Mouse (Mus musculus): Measurements from ENCODE around the gene Kcnk16.
A peak's percentile ranks its signal among the peaks of the same experiment; 100 is the strongest.
"Not testable (repeated sequence)": the region's sequence is repeated elsewhere in the genome, so short reads cannot be mapped to it uniquely, and the experiment has no call there.

The Kcnk16 gene

DNA sequence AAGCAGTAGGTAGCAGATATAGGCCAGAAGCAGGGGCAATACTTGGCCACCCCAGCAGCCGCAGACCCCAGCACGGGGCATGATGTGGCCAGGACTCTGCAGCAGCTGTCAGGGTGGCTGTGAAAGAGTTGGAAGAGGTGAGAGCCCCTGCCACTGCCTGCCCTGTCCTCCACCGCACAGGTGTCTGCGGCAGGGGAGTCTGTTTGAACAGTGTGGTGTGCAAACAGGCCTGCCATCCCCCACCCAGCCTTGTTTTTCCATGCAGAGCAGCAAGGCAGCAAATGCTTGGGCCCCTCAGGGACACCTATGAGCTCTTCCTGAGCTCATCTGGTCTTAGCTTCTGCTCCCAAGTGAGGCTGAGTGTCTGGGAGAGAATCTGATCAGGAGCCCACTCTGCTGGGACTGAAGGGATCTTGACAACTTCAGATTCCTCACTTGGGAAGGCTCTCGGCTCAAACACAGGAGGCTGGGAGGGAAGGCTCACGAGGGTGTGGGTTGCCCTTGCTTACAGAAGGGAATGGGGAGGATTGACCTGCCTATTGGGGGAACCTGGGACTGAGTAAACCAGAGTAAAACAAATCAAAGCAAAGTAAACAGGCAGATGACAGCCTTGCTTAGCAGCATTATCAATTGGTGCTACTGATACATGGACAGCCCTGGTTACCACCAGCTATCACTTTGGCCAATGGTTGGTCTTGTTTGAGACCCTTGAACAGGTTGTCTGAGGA is at the start of gene Kcnk16:
Kcnk16 (minus strand) TSS at position 118 of the 728 bp plus-strand sequence.
- no peak for DNase-seq (ENCODE audit: low read depth)

DNA sequence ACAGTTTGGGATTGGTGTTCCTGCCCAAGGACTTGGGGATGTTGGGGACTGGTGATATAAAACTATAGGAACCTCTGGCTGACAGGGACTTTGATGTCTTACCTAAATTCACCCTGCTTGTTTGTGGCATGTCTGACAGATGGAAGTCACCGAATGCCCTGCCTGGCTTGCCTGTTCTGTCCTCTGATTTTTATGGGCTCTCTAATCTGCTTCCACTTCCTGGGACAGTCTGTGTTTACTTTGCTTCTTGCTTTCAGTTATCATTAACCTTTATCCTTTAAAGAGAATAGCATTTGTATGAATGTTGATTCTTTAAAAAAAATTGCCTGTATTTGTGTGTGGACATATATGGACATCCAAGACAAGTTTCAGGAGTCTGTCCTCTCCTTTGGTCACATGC is 46.1 kb upstream of the Kcnk16 start:
- no peak for DNase-seq (ENCODE audit: low read depth)

- DNase-seq (ENCODE audit: low read depth): not testable (repeated sequence)
Observed at GRCm38 (mm10) chr14:20305085-20305484, 36.1 kb upstream of the Kcnk16 start.

GRCm38 (mm10) chr14:20298131-20298530 is 29.1 kb upstream of the Kcnk16 start:
- no peak for DNase-seq (ENCODE audit: low read depth)

GRCm38 (mm10) chr14:20297616-20298015 is 28.6 kb upstream of the Kcnk16 start:
- no peak for DNase-seq (ENCODE audit: low read depth)

GRCm38 (mm10) chr14:20294947-20295346 is 25.9 kb upstream of the Kcnk16 start:
- no peak for DNase-seq (ENCODE audit: low read depth)

- DNase-seq (ENCODE audit: low read depth): peak; percentile 88
Observed at GRCm38 (mm10) chr14:20294117-20294892, 25.3 kb upstream of the Kcnk16 start, which contains the start of gene Nudt13. Gene Nudt13, plus strand, starts transcription at chr14:20294697.

- no peak for DNase-seq (ENCODE audit: low read depth)
Observed at GRCm38 (mm10) chr14:20291391-20291790, 22.4 kb upstream of the Kcnk16 start.

- DNase-seq (ENCODE audit: low read depth): no peak
Observed at GRCm38 (mm10) chr14:20268421-20268820, 578 bp downstream of the Kcnk16 start.

GRCm38 (mm10) chr14:20262346-20262745 is 6.7 kb downstream of the Kcnk16 start:
- DNase-seq (ENCODE audit: low read depth): no peak

DNA sequence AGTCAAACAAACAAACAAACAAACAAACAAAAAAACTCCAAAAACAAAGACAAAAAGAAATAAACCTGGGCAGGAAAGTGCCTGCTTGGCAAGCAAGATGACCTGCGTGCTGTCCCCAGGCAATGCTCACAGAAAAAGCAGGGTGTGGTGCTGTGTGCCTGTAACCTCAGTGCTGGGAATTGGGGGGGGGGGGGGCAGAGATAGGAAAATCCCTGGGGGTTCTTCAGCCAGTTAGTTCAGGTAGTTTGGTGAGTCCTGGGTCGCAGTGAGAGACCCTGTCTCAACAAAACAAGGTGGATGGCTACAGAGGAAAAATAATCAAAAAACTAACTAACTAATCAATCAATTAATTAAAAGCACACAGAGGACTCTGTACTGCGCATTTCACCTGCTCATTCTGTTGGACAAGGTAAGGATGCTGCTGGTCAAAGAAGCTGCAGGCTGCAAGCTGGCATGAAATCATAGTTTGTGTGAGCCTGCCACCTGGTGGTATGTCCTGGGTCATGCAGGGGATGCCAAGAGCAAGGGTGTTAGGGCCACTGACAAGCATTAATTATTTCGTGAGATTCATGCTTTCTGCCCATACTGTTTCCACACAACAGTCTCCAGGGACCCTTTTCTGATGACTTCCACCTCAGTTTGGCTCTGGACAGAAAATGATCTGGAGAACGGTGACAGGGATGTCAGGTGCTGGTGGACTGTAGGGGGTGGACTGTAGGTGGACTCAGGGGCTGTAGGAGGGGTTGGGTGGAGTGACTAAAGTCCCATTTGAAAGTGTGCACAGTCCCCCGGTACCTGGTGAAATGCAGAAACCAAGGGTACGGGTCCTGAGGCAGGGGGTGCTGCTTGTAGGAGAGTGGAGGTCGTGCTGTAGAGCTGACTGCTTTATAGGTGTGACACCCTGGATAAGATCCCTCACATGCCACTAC is 10.6 kb downstream of the Kcnk16 start:
- DNase-seq (ENCODE audit: low read depth): peak; percentile 72

DNA sequence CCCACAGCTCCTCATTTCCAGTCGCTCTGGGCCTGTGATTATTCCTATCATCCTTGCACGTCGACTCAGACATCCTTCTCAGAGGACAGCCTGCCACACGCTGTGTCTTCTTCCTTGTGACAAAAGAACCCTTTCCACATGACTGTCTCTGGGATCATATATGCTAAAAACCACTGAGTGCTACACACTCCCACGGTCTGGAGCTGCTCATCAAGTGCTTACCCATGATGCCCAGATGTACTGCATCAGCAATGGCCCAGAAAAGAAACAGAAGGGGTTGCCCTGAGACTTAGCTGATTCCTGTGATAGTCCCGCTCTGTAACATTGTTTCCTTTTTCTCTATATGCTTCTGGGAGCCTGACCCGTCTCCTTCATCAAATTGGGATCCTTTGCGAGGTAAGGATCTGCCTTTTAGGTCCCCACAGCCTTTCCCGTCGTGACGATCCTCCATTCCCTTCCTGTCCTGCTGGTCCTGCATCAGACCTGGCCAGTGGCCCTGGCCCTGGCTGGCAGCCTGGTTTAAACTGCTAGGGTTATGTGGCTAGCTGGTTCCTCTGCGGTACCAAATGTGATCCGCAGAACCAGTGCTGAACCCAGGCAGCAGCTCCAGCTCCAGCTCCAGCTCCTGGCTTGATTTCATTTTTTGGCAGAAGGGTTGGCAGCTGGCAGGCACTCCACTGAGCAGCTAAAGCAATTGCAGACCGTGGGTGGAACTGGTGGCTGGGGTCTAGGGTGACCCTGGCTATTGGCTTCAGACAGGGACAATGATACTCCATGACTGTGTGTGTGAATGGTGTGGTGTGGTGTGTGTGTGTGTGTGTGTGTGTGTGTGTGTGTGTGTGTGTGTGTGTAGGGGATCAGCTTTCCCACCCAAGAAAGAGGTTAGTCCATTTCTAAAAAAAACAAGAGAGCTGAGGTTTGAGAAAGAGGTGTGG is 18.5 kb downstream of the Kcnk16 start:
- no peak for DNase-seq (ENCODE audit: low read depth)

- DNase-seq (ENCODE audit: low read depth): no peak
Observed at GRCm38 (mm10) chr14:20248001-20248400, 21.0 kb downstream of the Kcnk16 start.

GRCm38 (mm10) chr14:20246811-20247266 is 22.2 kb downstream of the Kcnk16 start:
- no peak for DNase-seq (ENCODE audit: low read depth)

DNA sequence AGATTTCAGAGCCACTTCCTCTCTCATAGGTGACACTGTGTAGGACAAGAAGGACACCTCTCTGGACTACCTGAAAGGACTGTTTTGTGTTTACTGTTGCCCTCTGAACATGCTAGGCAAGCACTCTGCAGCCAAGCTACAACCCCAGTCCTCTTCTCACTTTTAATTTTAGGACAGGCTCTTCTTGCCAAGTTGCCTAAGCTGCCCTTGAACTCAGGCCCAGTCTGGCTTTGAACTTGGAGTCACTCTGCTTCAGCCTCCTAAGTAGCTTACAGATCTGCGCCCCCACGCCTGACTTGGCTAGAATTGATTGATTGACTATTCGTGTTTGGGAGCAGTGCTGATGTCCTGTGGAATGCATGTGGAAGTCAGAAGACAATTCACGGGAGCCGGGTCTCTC is 23.1 kb downstream of the Kcnk16 start:
- DNase-seq (ENCODE audit: low read depth): no peak

DNA sequence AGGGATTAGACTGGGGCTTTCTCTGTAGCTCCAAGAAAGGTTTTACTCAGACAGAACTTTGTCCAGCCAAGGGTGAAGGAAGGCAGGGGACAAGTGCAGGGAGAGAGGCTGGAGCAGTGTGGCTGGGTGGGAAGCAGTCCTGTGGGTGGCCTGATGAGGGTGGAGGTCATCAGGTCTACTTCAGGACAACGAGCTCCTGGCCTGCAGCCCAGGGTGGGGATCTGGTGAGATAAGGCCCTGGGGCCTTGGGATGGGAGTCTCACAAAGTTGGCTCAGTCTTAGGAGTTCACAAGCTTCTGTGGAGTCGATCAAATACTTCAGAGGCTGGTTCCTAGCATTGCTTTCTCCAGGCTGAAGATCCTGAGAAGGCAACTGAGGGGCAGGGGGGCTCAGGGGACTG is 23.7 kb downstream of the Kcnk16 start:
- DNase-seq (ENCODE audit: low read depth): no peak

DNA sequence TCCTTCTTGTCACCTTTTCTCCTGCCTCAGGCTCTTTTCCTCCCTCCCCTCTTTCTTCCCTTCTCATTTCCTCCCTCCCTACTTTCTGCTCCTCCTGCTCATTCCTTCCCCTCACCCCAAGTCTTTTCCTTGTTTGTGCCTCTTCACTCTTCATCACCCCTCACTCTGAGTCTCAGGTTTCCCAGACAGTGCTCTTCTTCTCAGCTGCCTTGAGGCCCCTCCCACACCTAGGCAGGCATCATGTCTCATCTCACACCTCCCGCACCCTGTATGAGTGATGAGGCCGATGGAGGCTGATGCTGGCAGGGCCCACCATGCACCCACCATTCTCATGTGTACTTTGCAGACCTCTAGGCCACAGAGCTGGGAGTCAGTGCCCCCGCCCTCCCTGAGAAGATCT is 25.8 kb downstream of the Kcnk16 start:
- DNase-seq (ENCODE audit: low read depth): no peak

GRCm38 (mm10) chr14:20242454-20242853 is 26.5 kb downstream of the Kcnk16 start:
- no peak for DNase-seq (ENCODE audit: low read depth)

- no peak for DNase-seq (ENCODE audit: low read depth)
Observed at GRCm38 (mm10) chr14:20234403-20234802, 34.6 kb downstream of the Kcnk16 start.

DNA sequence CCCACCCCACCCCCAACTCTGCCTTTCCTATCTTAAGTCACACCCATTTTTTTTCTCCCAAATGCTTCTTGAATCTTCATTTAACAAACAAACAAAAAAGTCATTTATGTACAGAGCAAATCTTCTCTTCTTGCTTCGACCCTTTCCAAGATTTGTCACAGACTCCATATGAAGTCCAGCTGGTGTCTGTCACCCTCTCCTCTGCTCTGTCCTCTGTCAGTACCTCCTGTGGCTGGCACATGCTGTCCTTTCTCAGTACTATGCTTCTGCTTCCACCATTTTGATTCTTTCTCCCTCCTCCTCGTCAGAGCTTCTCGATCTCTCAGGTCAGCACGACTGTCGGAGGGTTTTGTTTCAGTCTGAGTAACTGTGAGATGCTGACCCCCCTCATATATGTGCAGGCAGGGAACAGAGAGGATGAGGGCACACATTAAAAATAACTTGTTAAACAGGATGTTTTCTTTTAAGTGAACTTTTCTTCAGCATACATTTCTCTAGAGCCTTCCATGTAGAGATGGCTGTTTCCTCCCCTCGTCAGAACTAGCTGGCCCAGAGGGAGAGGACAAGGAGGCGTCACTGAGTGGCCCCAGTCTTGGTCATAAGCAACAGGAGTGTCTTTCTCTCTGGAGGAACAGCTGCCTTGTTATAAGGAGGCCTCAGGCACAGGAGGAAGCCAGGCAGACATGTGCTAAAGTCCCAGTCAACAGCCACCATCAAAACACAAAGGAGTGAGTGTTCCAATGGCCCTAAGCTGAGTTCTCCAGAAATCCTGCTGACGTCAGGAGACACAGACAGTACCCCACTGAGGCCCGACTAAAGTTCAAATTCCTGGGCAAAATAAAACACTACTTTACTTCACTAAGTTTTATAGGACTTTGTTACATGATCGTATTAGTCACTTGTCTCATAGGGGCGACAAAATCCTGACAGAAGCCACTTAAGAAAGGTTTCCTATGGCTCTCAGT is 35.7 kb downstream of the Kcnk16 start:
- no peak for DNase-seq (ENCODE audit: low read depth)
